Mouse (Mus musculus) cerebellum, adult (tissue): ENCODE measurements around the gene Cnksr3.

ENCODE experiments used
- ATAC-seq: cut with Nextera tagmentation; 2 replicates; pipeline ENCODE4 v1.9.2; 2017; ENCODE audit warnings: mild to moderate bottlenecking, moderate library complexity, mixed read lengths; ENCODE audit not compliant: insufficient number of reproducible peaks, low FRiP score, low TSS enrichment

Gene Cnksr3

DNA sequence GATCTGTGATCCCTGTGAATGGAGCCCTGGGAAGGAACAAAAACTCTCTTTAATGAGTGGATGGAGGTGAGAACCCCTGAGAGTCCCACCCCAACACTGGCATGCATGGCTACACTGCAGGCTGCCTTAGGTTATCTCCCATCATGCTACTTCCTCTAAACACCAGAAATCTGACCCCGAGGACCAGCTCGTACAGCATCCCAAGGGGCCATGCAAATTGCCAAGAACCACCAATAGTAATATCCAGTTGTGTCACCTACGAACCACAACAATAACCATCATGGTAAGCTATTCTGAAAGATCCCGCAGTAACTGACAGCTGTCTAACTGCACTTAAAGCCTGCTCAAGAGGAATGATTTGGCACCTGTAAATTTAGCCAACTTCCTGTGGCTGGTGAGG, 59.1 kb downstream of the Cnksr3 start:
- ATAC-seq = no peak

DNA sequence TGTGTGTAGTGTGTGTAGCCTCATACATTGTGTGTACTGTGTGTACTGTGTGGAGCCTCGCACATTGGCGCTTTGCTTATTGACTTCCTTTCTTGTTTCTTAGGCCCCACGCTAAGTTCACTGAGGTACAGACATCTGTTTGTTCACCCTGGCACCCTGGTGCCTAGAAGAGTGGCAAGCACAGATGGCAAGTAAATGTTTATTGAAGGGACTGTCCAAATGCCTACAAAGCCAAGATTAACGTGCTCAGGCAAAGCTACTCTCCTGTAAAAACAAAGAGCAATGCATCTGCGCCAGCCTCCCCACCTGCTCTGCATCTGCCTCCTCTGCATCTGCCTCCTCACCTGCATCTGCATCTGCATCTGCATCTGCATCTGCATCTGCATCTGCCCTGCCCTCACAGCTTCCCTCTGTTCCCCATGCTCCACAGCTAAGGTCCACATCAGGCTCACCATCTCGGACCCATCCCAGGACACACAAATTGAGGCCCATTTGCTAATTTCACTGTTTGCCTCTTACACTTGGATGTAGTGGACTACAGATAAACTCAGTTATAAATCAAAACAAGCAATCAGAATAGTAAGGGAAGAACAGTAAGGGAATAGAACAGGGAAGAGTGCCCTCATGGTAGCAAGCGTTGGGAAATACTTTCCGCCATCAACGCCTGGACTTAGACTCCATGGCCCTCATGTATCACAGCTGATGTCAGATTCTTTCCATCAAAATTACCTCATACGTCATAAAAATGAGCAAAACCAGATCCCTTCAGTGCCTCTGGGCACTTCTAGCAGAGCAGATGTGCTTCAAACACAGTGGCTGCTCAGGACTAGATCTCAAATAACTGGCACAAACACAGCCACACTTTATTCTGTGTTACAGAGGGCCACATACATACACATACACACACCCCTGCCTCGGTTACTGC, 62.1 kb downstream of the Cnksr3 start:
- peak; percentile 56; the same call in 1 of the 2 replicates for ATAC-seq

- no peak for ATAC-seq
These were observed 66.4 kb downstream of the Cnksr3 start for GRCm38 (mm10) chr10:7145614-7146013.

- ATAC-seq = no peak
These were observed 67.8 kb downstream of the Cnksr3 start for GRCm38 (mm10) chr10:7144081-7144783.

GRCm38 (mm10) chr10:7142287-7142686, 69.8 kb downstream of the Cnksr3 start:
- no peak for ATAC-seq

DNA sequence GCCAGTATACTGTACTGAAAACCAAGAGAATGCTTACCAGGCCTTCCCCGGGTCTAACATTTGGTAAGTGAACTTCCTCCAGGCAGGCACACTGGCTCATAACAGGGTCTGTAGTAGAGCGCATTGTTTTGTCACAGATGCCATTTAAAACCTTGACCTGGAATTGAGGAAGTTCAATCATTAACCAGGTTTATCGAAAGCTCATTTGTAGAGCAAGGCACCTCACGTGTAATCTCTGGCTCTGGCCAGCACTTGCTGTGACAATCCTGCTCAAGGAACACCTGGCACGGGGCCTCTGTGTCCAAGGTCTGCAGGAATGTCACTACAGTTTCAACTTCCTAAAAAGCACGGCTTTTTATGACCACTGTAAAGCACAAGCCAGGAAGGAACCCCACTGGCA, 71.8 kb downstream of the Cnksr3 start:
- ATAC-seq = no peak

DNA sequence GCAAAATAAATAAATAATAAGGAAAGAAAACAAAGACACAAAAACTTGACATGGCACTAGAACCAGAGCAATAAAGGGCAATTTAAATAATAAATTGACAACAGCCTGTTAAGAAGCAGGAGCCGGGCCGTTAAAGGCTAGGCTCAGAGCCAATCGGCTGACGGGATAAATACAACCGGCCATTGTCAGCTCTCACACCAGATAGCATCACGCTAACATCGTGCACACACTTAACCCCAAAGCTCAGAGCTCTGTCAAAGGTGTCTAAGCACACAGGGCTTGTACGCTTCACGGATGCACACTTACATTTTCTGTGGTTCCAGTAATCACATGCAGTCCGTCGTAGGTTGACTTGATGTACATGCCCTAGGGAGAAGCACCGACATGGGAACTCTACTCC, 74.0 kb downstream of the Cnksr3 start:
- no peak for ATAC-seq

DNA sequence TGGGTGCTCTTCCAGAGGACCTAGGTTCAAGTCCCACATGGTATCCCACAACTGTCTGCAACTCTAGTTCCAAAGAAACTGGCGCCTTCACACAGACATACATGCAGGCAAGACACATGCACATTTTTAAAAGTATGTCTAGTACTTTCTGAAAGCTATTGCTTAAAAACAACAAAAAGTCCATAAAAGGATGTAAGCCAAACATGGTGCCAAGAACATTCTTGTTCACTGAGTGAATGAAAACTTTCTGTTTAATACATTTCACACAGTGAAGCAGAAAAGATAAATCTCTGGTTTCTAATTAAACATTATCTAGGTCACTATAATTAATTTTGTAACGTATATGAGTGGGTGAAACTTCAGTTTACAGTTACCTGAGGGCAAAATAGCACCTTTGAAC, 76.3 kb downstream of the Cnksr3 start:
- ATAC-seq = no peak

DNA sequence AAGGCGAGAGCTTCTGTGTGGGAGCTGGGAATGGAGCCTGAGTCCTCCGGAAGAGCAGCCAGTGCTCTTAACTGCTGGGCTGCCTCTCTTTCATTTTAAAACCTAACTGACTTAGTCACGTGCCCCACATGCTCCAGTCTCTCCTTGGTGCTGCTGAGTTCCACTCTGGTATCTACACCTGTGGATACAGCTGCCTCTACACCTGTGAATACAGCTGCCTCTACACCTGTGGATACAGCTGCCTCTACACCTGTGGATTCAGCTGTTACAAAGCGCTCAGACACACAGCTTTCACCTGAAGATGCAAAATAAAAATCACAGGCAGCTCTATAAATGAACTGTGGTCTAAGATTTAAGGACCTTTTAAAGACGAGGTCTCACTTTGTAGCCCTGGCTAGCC, 79.0 kb downstream of the Cnksr3 start:
- ATAC-seq = no peak

DNA sequence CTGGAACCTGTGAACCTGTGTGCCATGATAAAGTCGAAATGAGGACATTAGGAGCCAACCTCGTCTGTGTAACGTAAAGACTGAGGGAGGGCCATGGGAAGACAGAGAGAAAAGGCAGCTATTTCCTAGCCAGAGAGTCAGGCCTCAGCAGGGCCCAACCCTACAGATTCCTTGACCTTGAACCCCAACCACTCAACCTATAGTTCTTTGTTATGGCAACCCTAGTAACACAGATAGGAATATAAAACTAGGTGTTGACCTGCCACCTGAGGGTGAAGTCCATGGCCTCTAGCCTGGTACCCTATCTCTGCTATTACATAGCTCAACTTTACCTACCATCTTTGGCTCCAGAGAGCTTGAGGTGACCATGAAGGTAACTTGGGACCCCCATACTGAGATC, 80.6 kb downstream of the Cnksr3 start:
- no peak for ATAC-seq

- no peak for ATAC-seq
These were observed 84.2 kb downstream of the Cnksr3 start for GRCm38 (mm10) chr10:7127828-7128227.

GRCm38 (mm10) chr10:7126882-7127281, 85.2 kb downstream of the Cnksr3 start:
- no peak for ATAC-seq

GRCm38 (mm10) chr10:7126287-7126686, 85.8 kb downstream of the Cnksr3 start:
- ATAC-seq = no peak

- no peak for ATAC-seq
These were observed 87.0 kb downstream of the Cnksr3 start for GRCm38 (mm10) chr10:7124993-7125392.

DNA sequence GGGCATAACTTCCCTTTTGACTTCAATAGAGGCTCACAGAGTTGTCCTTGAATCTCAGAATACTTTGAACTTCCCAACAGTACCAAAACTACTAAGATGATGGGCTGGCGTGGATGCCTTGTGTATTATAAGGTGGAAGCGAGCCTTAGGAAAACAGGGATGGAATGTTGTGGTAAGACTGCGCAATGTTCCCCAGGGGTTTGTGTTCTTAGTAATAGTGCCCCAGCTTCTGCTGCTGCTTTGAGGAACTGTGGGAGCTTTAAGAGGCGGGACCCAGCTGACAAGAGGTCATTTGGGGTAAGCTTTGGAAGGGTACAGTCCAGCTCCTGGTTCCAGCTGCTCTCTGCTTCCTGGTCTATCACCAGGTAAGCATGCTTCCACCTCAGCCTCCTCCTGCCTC, 89.7 kb downstream of the Cnksr3 start:
- ATAC-seq = no peak

DNA sequence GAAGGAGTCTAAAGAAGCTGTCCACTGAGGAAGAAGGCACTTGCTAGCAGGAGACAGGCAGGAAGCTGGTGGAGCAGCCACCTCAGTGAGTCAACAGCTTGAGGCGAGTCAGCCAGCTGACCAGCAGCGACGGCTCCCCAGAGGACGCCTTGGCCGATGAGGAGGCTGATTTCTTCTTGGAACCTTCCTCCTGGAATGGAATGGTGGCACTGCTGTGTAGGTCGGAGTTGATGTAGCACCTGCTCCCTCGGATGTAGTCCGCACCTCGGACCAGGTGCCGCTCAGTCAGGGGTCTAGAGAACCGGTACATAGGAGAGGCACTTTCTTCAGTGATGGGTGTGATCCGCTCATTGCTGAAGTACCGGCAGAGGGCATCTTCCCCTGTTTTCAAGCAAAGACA, 91.8 kb downstream of the Cnksr3 start:
- ATAC-seq = peak; percentile 32

GRCm38 (mm10) chr10:7118258-7119077, 93.6 kb downstream of the Cnksr3 start:
- ATAC-seq = peak; percentile 80

GRCm38 (mm10) chr10:7117785-7118184, 94.3 kb downstream of the Cnksr3 start:
- ATAC-seq = no peak; the same call in 1 of the 2 replicates

GRCm38 (mm10) chr10:7114796-7115195, 97.2 kb downstream of the Cnksr3 start:
- no peak for ATAC-seq

DNA sequence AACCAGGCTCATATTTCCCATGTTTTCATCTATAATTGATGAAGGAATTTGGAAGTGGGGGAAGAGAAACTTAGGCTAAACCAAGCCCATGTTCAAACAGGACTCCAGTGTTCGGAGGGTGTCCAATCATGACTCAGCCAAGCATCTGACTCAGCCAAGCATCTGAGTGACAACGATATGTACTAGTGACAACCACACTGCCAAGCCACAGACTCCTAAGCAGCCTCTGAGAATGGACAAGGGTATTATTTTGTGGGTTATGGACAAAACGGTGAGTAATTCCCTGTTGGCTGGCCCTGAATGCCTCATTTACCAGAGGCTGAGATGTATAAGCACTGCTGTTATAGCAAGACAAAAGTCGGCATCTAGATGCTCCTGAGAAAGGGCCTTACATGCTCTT, 98.3 kb downstream of the Cnksr3 start:
- no peak for ATAC-seq

DNA sequence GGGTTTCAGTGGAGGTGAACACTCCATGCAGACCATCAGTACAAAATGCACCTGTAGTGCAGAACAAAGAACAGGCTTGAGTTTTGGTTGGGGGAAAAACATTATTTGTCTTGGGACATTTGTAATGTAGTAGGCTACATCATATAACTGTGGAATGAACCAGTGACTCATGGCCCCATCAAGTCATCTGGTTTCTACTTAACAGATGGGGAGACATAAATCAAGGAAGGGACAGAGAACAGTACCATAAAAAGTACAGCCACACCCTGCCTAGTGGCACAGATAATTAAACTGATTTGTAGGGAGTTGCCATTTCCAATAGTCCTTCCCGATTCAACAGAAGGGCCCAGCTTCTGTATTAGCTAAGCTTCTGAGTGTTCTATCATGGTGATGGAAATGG, 98.9 kb downstream of the Cnksr3 start:
- no peak for ATAC-seq
